Mouse (Mus musculus) embryonic facial prominence, embryonic 14.5 days (tissue): ENCODE measurements at regions not wholly inside any gene's neighbourhood (a gene's known extent, or its start where the extent isn't known, plus 50 kb on each side); places are given as distances from the start of the nearest gene placed in this dataset.

Source experiments
- ATAC-seq: fragments of 200-750 bp; cut with Nextera tagmentation; 2 replicates; pipeline ENCODE4 v1.8.0; 2017; ENCODE audit warnings: low read depth, moderate number of reproducible peaks, moderate TSS enrichment
- DNase-seq: peaks from one replicate; pipeline ENCODE4 v3.0.0-alpha.2; 2015; ENCODE audit warnings: low spot score
- H3K27ac ChIP-seq: fragments of 300-500 bp; sonication (generic); replicated peaks from 2 replicates; pipeline ENCODE4 v1.5.1; 2014; ENCODE audit warnings: low read depth, mild to moderate bottlenecking, low read length, moderate library complexity
- H3K27me3 ChIP-seq: fragments of 300-500 bp; sonication (generic); replicated peaks from 2 replicates; pipeline ENCODE4 v1.6.1; 2014; ENCODE audit warnings: low read length; ENCODE audit not compliant: control insufficient read depth, insufficient read depth
- H3K36me3 ChIP-seq: fragments of 300-500 bp; sonication (generic); 2 replicates; pipeline ENCODE4 v1.6.1; 2014; ENCODE audit warnings: low read length, mixed read lengths; ENCODE audit not compliant: control insufficient read depth, insufficient read depth
- H3K4me1 ChIP-seq: fragments of 300-500 bp; sonication (generic); 2 replicates; pipeline ENCODE4 v1.6.1; 2014; ENCODE audit warnings: antibody characterized with exemption, low read length; ENCODE audit not compliant: control insufficient read depth, insufficient read depth
- H3K4me2 ChIP-seq: fragments of 300-500 bp; sonication (generic); 2 replicates; pipeline ENCODE4 v1.6.1; 2014; ENCODE audit warnings: low read depth, mild to moderate bottlenecking, low read length, moderate library complexity, mixed read lengths
- H3K4me3 ChIP-seq: fragments of 300-500 bp; sonication (generic); 2 replicates; pipeline ENCODE4 v1.5.1; 2014; ENCODE audit warnings: low read depth, mild to moderate bottlenecking, low read length
- H3K9ac ChIP-seq: fragments of 300-500 bp; sonication (generic); 2 replicates; pipeline ENCODE4 v1.6.1; 2014; ENCODE audit warnings: low read depth, mild to moderate bottlenecking, low read length, moderate library complexity, mixed read lengths
- H3K9me3 ChIP-seq: fragments of 300-500 bp; sonication (generic); 2 replicates; pipeline ENCODE4 v1.6.1; 2016; ENCODE audit warnings: low read length; ENCODE audit not compliant: control insufficient read depth
- WGBS: fragments of 180-500 bp; shearing (Covaris S2); extraction: QIAGEN DNeasy Blood & Tissue Kit; methylation state at CpG from one replicate; pipeline ENCODE4 v1.1.7; 2014; 5-methylcytosine and 5-hydroxymethylcytosine counted together

DNA sequence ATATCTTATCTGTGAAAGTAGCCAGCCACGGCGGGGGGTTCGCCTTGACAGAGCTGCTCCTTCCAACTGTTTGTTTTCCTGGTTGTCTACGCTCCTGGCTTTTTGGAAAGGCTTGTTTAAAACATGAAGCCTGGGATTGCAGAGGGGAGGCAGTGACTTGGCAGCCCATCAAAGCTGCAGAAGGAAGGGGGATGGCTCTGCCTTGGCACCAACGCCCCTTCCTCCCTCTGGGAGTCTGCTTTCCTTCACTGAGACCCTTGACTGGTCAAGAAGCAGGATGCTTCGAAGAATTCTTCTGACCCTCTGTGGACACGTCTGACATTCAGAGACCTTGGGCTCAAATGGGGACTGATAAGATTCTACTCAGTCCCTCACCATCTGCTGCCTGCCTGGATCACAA lies 176.9 kb upstream of the Sall1 start:
- no peaks in the 10 kb centered on the region for H3K36me3 ChIP-seq
- no peak overlapping the region for H3K4me3 ChIP-seq
- no peaks in the 10 kb centered on the region for H3K9me3 ChIP-seq
- WGBS = 61% methylated on average over 7 of the region's 7 CpGs
- H3K27me3 ChIP-seq = no peaks in the 10 kb centered on the region
- ATAC-seq = no peak
- H3K4me2 ChIP-seq = no peak overlapping the region
- no peaks in the 10 kb centered on the region for H3K4me1 ChIP-seq
- no peak overlapping the region; the same call in 1 of the 2 replicates for H3K9ac ChIP-seq
- no peak for DNase-seq
- no peak overlapping the region for H3K27ac ChIP-seq

- no peaks in the 10 kb centered on the region for H3K9me3 ChIP-seq
Observed at GRCm38 (mm10) chr8:89220381-89220780, 176.4 kb upstream of the Sall1 start.

GRCm38 (mm10) chr8:89219156-89219555 lies 175.2 kb upstream of the Sall1 start:
- H3K4me2 ChIP-seq = no peak overlapping the region
- no peak for ATAC-seq
- H3K4me3 ChIP-seq = no peak overlapping the region
- no peaks in the 10 kb centered on the region for H3K27me3 ChIP-seq
- H3K4me1 ChIP-seq = no peaks in the 10 kb centered on the region
- no peaks in the 10 kb centered on the region for H3K9me3 ChIP-seq
- H3K9ac ChIP-seq = no peak overlapping the region
- no peak for DNase-seq
- no peaks in the 10 kb centered on the region for H3K36me3 ChIP-seq
- 88% methylated on average over 7 of the region's 7 CpGs for WGBS
- no peak overlapping the region for H3K27ac ChIP-seq

More at GRCm38 (mm10) chr8:89220381-89220780, 176.4 kb upstream of the Sall1 start:
- Histone ChIP-seq H3K4me1 (no peaks in the 10 kb centered on the region), H3K36me3 (no peaks in the 10 kb centered on the region), H3K4me2 (no peak overlapping the region), H3K4me3 (no peak overlapping the region), H3K27ac (no peak overlapping the region), H3K9ac (no peak overlapping the region; the same call in 1 of the 2 replicates), H3K27me3 (no peaks in the 10 kb centered on the region)
- ATAC-seq (no peak), DNase-seq (no peak)
- WGBS = 92% methylated on average over 2 of the region's 2 CpGs

GRCm38 (mm10) chr8:89217689-89218088 lies 173.7 kb upstream of the Sall1 start:
- Histone ChIP-seq H3K36me3 (no peaks in the 10 kb centered on the region), H3K4me3 (no peak overlapping the region), H3K27me3 (no peaks in the 10 kb centered on the region), H3K27ac (no peak overlapping the region), H3K9me3 (no peaks in the 10 kb centered on the region), H3K4me1 (no peaks in the 10 kb centered on the region), H3K9ac (no peak overlapping the region), H3K4me2 (no peak overlapping the region)
- WGBS = 97% methylated on average over 2 of the region's 2 CpGs
- no peak for DNase-seq
- no peak for ATAC-seq

DNA sequence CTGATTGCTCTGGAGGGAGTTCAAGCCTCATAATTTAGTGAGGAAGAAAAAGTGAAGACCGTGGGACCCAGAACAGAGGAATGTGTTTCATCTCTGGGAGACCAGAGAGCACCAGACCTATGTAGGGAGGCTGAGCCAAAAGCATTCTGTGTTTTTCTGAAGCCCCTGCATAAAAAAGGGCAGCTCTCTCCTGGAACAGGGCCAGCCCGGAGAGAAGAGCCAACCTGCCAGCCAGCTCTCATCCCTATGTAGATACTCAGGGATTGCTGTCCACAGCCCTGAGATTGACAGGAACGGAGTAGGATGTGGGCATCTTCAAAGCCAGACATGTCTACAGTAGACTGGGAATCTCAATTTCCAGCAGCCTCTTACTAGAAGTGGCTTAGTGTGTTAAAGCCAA lies 168.0 kb upstream of the Sall1 start:
- Histone ChIP-seq H3K36me3 (no peaks in the 10 kb centered on the region), H3K9me3 (no peaks in the 10 kb centered on the region), H3K4me3 (no peak overlapping the region), H3K4me2 (no peak overlapping the region), H3K4me1 (no peaks in the 10 kb centered on the region), H3K27me3 (no peaks in the 10 kb centered on the region), H3K27ac (no peak overlapping the region), H3K9ac (no peak overlapping the region)
- 84% methylated on average over 3 of the region's 3 CpGs for WGBS
- DNase-seq (no peak), ATAC-seq (no peak)

- H3K4me2 ChIP-seq = no peak overlapping the region
- H3K36me3 ChIP-seq = no peaks in the 10 kb centered on the region
- H3K4me3 ChIP-seq = no peak overlapping the region
- H3K27me3 ChIP-seq = no peaks in the 10 kb centered on the region
- no peaks in the 10 kb centered on the region for H3K9me3 ChIP-seq
- H3K27ac ChIP-seq = no peak overlapping the region
- H3K9ac ChIP-seq = no peak overlapping the region
- DNase-seq (peak; percentile 15), ATAC-seq (no peak)
- 47% methylated on average over 1 of the region's 1 CpGs for WGBS
- H3K4me1 ChIP-seq = no peaks in the 10 kb centered on the region
Observed at GRCm38 (mm10) chr8:89210684-89211083, 166.7 kb upstream of the Sall1 start.

DNA sequence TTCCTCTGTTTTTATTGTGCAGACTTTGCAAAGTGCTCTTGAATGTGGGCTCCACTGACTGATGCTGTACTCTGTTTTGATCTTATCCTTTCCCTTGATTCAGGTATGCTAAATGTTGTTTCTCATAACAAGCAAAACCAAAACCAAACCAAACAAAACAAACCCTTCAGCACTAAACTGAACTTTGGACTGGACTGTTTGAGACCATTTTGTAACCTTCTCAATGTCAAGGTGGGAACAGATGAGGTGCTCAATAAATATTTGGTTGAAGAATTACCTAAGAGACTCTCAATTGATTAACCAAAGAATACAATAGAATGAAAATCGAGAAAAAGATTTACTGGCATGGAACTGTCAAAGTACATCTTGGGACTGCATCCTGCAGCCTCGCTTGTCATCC lies 163.9 kb upstream of the Sall1 start:
- WGBS = 80% methylated on average over 2 of the region's 2 CpGs
- H3K4me2 ChIP-seq = no peak overlapping the region
- H3K36me3 ChIP-seq = no peaks in the 10 kb centered on the region
- no peaks in the 10 kb centered on the region for H3K9me3 ChIP-seq
- H3K9ac ChIP-seq = no peak overlapping the region
- no peak for DNase-seq
- no peak overlapping the region for H3K27ac ChIP-seq
- H3K4me1 ChIP-seq = no peaks in the 10 kb centered on the region
- H3K4me3 ChIP-seq = no peak overlapping the region
- no peaks in the 10 kb centered on the region for H3K27me3 ChIP-seq
- no peak for ATAC-seq

DNA sequence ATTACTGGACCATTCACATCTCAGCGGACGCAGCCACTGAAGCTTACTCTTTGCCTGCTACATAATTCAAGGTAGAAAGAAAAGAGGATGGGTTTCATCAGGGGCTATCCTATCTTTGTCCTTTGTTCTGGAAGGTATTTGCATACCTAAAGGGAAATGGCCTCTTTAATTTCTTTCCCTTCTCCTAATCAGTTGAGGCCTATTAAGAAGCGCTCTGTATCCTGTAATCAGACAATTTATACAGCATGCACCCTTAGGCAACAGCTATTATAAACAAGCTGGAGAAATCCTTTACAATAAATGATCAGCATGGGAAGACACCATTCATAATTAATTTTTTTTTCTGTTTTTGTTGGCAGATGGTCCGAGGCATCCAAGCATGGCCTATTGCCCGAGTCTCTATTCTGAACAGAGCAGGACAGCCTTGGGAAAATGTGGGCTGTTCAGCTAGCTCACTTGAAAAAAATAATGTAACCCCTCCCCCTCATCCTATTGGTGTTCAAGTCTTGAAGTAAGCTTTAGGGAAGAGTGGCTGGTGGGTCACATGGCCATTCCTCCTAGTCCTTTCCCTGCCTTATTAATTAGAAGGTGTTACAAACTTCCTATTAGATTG lies 158.6 kb upstream of the Sall1 start:
- Histone ChIP-seq H3K9me3 (no peaks in the 10 kb centered on the region), H3K36me3 (no peaks in the 10 kb centered on the region), H3K4me1 (no peaks in the 10 kb centered on the region), H3K9ac (no peak overlapping the region), H3K4me3 (no peak overlapping the region), H3K27me3 (no peaks in the 10 kb centered on the region), H3K4me2 (no peak overlapping the region), H3K27ac (no peak overlapping the region)
- ATAC-seq (no peak), DNase-seq (no peak)
- 78% methylated on average over 5 of the region's 5 CpGs for WGBS

- Histone ChIP-seq H3K4me1 (peaks cover 7% of the 10 kb centered on the region; the same call in 1 of the 2 replicates), H3K4me3 (no peak overlapping the region), H3K4me2 (no peak overlapping the region), H3K9ac (no peak overlapping the region), H3K27me3 (no peaks in the 10 kb centered on the region), H3K36me3 (no peaks in the 10 kb centered on the region), H3K27ac (no peak overlapping the region), H3K9me3 (no peaks in the 10 kb centered on the region)
- DNase-seq (no peak), ATAC-seq (no peak)
- 71% methylated on average over 2 of the region's 2 CpGs for WGBS
Observed at GRCm38 (mm10) chr8:89200301-89200700, 156.3 kb upstream of the Sall1 start.
